Mouse (Mus musculus) forebrain, embryonic 14.5 days (tissue): ENCODE results near the gene Far2. TPM values are rescaled to one million over a fixed set of nuclear protein-coding genes. Genes with fewer than 3 reads are reported as not detected.

Source experiments
- ATAC-seq: fragments of 200-750 bp; cut with Nextera tagmentation; 2 replicates; pipeline ENCODE4 v1.8.0; 2017; ENCODE audit warnings: mild to moderate bottlenecking, moderate library complexity
- DNase-seq: peaks from one replicate; pipeline ENCODE4 v3.0.0-alpha.2; 2015; ENCODE audit warnings: low spot score
- H3K27ac ChIP-seq: fragments of 300-500 bp; sonication (generic); 2 replicates; pipeline ENCODE4 v1.5.1; 2014; ENCODE audit warnings: low read depth, mild to moderate bottlenecking, control low read depth, low read length, moderate library complexity
- H3K27me3 ChIP-seq: fragments of 300-500 bp; sonication (generic); replicated peaks from 2 replicates; pipeline ENCODE4 v1.6.1; 2014; ENCODE audit warnings: low read length, control low read depth, mixed read lengths; ENCODE audit not compliant: control insufficient read depth, insufficient read depth
- H3K36me3 ChIP-seq: fragments of 300-500 bp; sonication (generic); 2 replicates; pipeline ENCODE4 v1.6.1; 2014; ENCODE audit warnings: low read length, control low read depth; ENCODE audit not compliant: control insufficient read depth, insufficient read depth
- H3K4me1 ChIP-seq: fragments of 300-500 bp; sonication (generic); 2 replicates; pipeline ENCODE4 v1.6.1; 2014; ENCODE audit warnings: antibody characterized with exemption, low read length, control low read depth; ENCODE audit not compliant: control insufficient read depth, insufficient read depth
- H3K4me2 ChIP-seq: fragments of 300-500 bp; sonication (generic); 2 replicates; pipeline ENCODE4 v1.6.1; 2014; ENCODE audit warnings: mild to moderate bottlenecking, control low read depth, low read length
- H3K4me3 ChIP-seq: fragments of 300-500 bp; sonication (generic); 2 replicates; pipeline ENCODE4 v1.5.1; 2014; ENCODE audit warnings: low read depth, low read length, control low read depth
- H3K9ac ChIP-seq: fragments of 300-500 bp; sonication (generic); 2 replicates; pipeline ENCODE4 v1.6.1; 2014; ENCODE audit warnings: mild to moderate bottlenecking, low read length, control low read depth, moderate library complexity
- H3K9me3 ChIP-seq: fragments of 300-500 bp; sonication (generic); replicated peaks from 2 replicates; pipeline ENCODE4 v1.6.1; 2016; ENCODE audit warnings: low read length, control low read depth, mixed read lengths; ENCODE audit not compliant: control insufficient read depth
- WGBS: fragments of 180-500 bp; shearing (Covaris S2); extraction: QIAGEN DNeasy Blood & Tissue Kit; methylation state at CpG from one replicate; pipeline ENCODE4 v1.1.7; 2014; 5-methylcytosine and 5-hydroxymethylcytosine counted together
- polyA plus RNA-seq: library from polyadenylated mRNA; unstranded; fragments of >200 nt; fragmentation: Nextera tagmentation; extraction: Ambion mirVana; gene quantifications from 2 replicates; pipeline ENCODE4 v1.2.1, GENCODE M21; 2014

Gene Far2
- polyA plus RNA-seq, 1 experiment from 2014 or later: 8.6 TPM

- H3K4me3 ChIP-seq: no peak overlapping the region
- H3K9me3 ChIP-seq: no peaks in the 10 kb centered on the region
- 79% methylated on average over 3 of the region's 3 CpGs for WGBS
- no peak for DNase-seq
- no peak overlapping the region for H3K9ac ChIP-seq
- no peaks in the 10 kb centered on the region for H3K27me3 ChIP-seq
- no peaks in the 10 kb centered on the region for H3K36me3 ChIP-seq
- no peak for ATAC-seq
- H3K27ac ChIP-seq: no peak overlapping the region
- no peak overlapping the region for H3K4me2 ChIP-seq
- H3K4me1 ChIP-seq: no peaks in the 10 kb centered on the region
Measured at GRCm38 (mm10) chr6:148073599-148073998, 26.5 kb downstream of the Far2 start.

GRCm38 (mm10) chr6:148074211-148074864 is 27.3 kb downstream of the Far2 start:
- no peaks in the 10 kb centered on the region for H3K4me1 ChIP-seq
- H3K36me3 ChIP-seq: no peaks in the 10 kb centered on the region
- no peak overlapping the region for H3K4me3 ChIP-seq
- H3K4me2 ChIP-seq: no peak overlapping the region
- no peak overlapping the region for H3K27ac ChIP-seq
- no peaks in the 10 kb centered on the region for H3K27me3 ChIP-seq
- H3K9ac ChIP-seq: no peak overlapping the region
- no peak for ATAC-seq
- no peak for DNase-seq
- H3K9me3 ChIP-seq: no peaks in the 10 kb centered on the region

- DNase-seq (no peak), ATAC-seq (no peak)
- Histone ChIP-seq H3K4me3 (no peak overlapping the region), H3K9me3 (no peaks in the 10 kb centered on the region), H3K27me3 (no peaks in the 10 kb centered on the region), H3K36me3 (no peaks in the 10 kb centered on the region), H3K4me1 (no peaks in the 10 kb centered on the region), H3K9ac (no peak overlapping the region), H3K4me2 (no peak overlapping the region), H3K27ac (no peak overlapping the region)
- WGBS: 93% methylated on average over 2 of the region's 2 CpGs
Measured at GRCm38 (mm10) chr6:148083864-148084263, 36.8 kb downstream of the Far2 start.

- DNase-seq (no peak), ATAC-seq (no peak)
- Histone ChIP-seq H3K9me3 (no peaks in the 10 kb centered on the region), H3K27me3 (no peaks in the 10 kb centered on the region), H3K27ac (no peak overlapping the region), H3K4me2 (no peak overlapping the region), H3K4me1 (no peaks in the 10 kb centered on the region), H3K4me3 (no peak overlapping the region), H3K9ac (no peak overlapping the region), H3K36me3 (no peaks in the 10 kb centered on the region)
- WGBS: 86% methylated on average over 2 of the region's 2 CpGs
Measured at GRCm38 (mm10) chr6:148084403-148084802, 37.3 kb downstream of the Far2 start.

GRCm38 (mm10) chr6:148097039-148097438 is 50.0 kb downstream of the Far2 start:
- H3K4me2 ChIP-seq: no peak overlapping the region
- no peak for DNase-seq
- H3K4me3 ChIP-seq: no peak overlapping the region

GRCm38 (mm10) chr6:148101977-148102376 is 54.9 kb downstream of the Far2 start:
- 85% methylated on average over 3 of the region's 3 CpGs for WGBS
- no peaks in the 10 kb centered on the region for H3K4me1 ChIP-seq
- no peaks in the 10 kb centered on the region for H3K27me3 ChIP-seq
- H3K4me2 ChIP-seq: no peak overlapping the region
- H3K4me3 ChIP-seq: no peak overlapping the region
- H3K9me3 ChIP-seq: no peaks in the 10 kb centered on the region
- no peak overlapping the region for H3K27ac ChIP-seq
- H3K9ac ChIP-seq: no peak overlapping the region
- H3K36me3 ChIP-seq: no peaks in the 10 kb centered on the region
- ATAC-seq: no peak
- DNase-seq: no peak

More at GRCm38 (mm10) chr6:148097039-148097438, 50.0 kb downstream of the Far2 start:
- no peaks in the 10 kb centered on the region for H3K9me3 ChIP-seq
- 79% methylated on average over 3 of the region's 3 CpGs for WGBS
- no peaks in the 10 kb centered on the region for H3K4me1 ChIP-seq
- no peaks in the 10 kb centered on the region for H3K36me3 ChIP-seq
- no peaks in the 10 kb centered on the region for H3K27me3 ChIP-seq
- no peak overlapping the region for H3K9ac ChIP-seq
- no peak overlapping the region for H3K27ac ChIP-seq
- no peak for ATAC-seq

- H3K9ac ChIP-seq: no peak overlapping the region
- no peaks in the 10 kb centered on the region for H3K27me3 ChIP-seq
- WGBS: 89% methylated on average over 1 of the region's 1 CpGs
- DNase-seq (no peak), ATAC-seq (no peak)
- H3K4me2 ChIP-seq: no peak overlapping the region
- H3K4me3 ChIP-seq: no peak overlapping the region
- H3K27ac ChIP-seq: no peak overlapping the region
- H3K9me3 ChIP-seq: no peaks in the 10 kb centered on the region
- H3K4me1 ChIP-seq: no peaks in the 10 kb centered on the region
- H3K36me3 ChIP-seq: no peaks in the 10 kb centered on the region
Measured at GRCm38 (mm10) chr6:148102434-148102833, 55.4 kb downstream of the Far2 start.

GRCm38 (mm10) chr6:148104212-148104611 is 57.2 kb downstream of the Far2 start:
- ATAC-seq (no peak), DNase-seq (peak; percentile 29)
- no peaks in the 10 kb centered on the region for H3K36me3 ChIP-seq
- no peak overlapping the region for H3K4me2 ChIP-seq
- H3K27me3 ChIP-seq: no peaks in the 10 kb centered on the region
- no peaks in the 10 kb centered on the region for H3K4me1 ChIP-seq
- H3K9ac ChIP-seq: no peak overlapping the region
- H3K27ac ChIP-seq: no peak overlapping the region
- WGBS: 40% methylated on average over 9 of the region's 9 CpGs
- H3K4me3 ChIP-seq: no peak overlapping the region
- H3K9me3 ChIP-seq: no peaks in the 10 kb centered on the region

GRCm38 (mm10) chr6:148105722-148106268 is 58.7 kb downstream of the Far2 start:
- Histone ChIP-seq H3K9ac (no peak overlapping the region), H3K4me3 (no peak overlapping the region), H3K27ac (no peak overlapping the region), H3K4me2 (no peak overlapping the region), H3K27me3 (no peaks in the 10 kb centered on the region), H3K9me3 (no peaks in the 10 kb centered on the region), H3K36me3 (no peaks in the 10 kb centered on the region), H3K4me1 (peaks cover 3% of the 10 kb centered on the region; the same call in 1 of the 2 replicates)
- DNase-seq (no peak), ATAC-seq (no peak)
- 77% methylated on average over 9 of the region's 9 CpGs for WGBS
